Mouse (Mus musculus) forebrain, embryonic 15.5 days (tissue): ENCODE data around the gene Pdlim3. TPM values are rescaled to one million over a fixed set of nuclear protein-coding genes. Genes with fewer than 3 reads are reported as not detected.

Source experiments
- polyA plus RNA-seq: library from polyadenylated mRNA; unstranded; fragments of >200 nt; fragmentation: Nextera tagmentation; extraction: Ambion mirVana; gene quantifications from 2 replicates; pipeline ENCODE4 v1.2.1, GENCODE M21; 2015

The Pdlim3 gene
- polyA plus RNA-seq, 1 experiment from 2014 or later = 5.2 TPM

Other genes starting within 250 kb of the Pdlim3 start
- gene Ccdc110, start 49.2 kb downstream of the Pdlim3 start, polyA plus RNA-seq = 0.38 TPM in 1 of 2 replicates, not detected in the other
- 3.8 and 4.4 TPM in 2 replicates for gene 1700029J07Rik, start 89.8 kb downstream of the Pdlim3 start, polyA plus RNA-seq
- gene Ufsp2, start 90.1 kb downstream of the Pdlim3 start, polyA plus RNA-seq = 60.3 and 60.9 TPM in 2 replicates
- gene Lrp2bp, start 113.8 kb downstream of the Pdlim3 start, polyA plus RNA-seq = 0.42 and 0.45 TPM in 2 replicates
- 24.7 and 29.6 TPM in 2 replicates for gene Ankrd37, start 120.2 kb downstream of the Pdlim3 start, polyA plus RNA-seq